Mouse (Mus musculus) liver, postnatal 0 days (tissue): Measurements from ENCODE around the gene Zfp536. TPM values are rescaled to one million over a fixed set of nuclear protein-coding genes. Genes with fewer than 3 reads are reported as not detected.

Experiments
- ATAC-seq: fragments of 200-750 bp; cut with Nextera tagmentation; 2 replicates; pipeline ENCODE4 v1.8.0; 2017; ENCODE audit warnings: mild to moderate bottlenecking, moderate library complexity
- DNase-seq: peaks from one replicate; pipeline ENCODE4 v3.0.0-alpha.2; 2016
- H3K27ac ChIP-seq: fragments of 300-500 bp; sonication (generic); 2 replicates; pipeline ENCODE4 v1.5.1; 2014; ENCODE audit warnings: antibody characterized with exemption, moderate library complexity, mild to moderate bottlenecking, low read depth
- H3K27me3 ChIP-seq: fragments of 300-500 bp; sonication (generic); 2 replicates; pipeline ENCODE4 v1.6.1; 2014; ENCODE audit warnings: low read length, control low read depth, mixed read lengths; ENCODE audit not compliant: insufficient read depth
- H3K36me3 ChIP-seq: fragments of 300-500 bp; sonication (generic); replicated peaks from 2 replicates; pipeline ENCODE4 v1.6.1; 2014; ENCODE audit warnings: mild to moderate bottlenecking, control low read depth, low read length, moderate library complexity, mixed read lengths; ENCODE audit not compliant: insufficient read depth
- H3K4me1 ChIP-seq: fragments of 300-500 bp; sonication (generic); 2 replicates; pipeline ENCODE4 v1.6.1; 2014; ENCODE audit warnings: antibody characterized with exemption, mild to moderate bottlenecking, control low read depth; ENCODE audit not compliant: insufficient read depth
- H3K4me2 ChIP-seq: fragments of 300-500 bp; sonication (generic); 2 replicates; pipeline ENCODE4 v1.6.1; 2014; ENCODE audit warnings: low read depth, mild to moderate bottlenecking, low read length, moderate library complexity, mixed read lengths
- H3K4me3 ChIP-seq: fragments of 300-500 bp; sonication (generic); 2 replicates; pipeline ENCODE4 v1.5.1; 2014; ENCODE audit warnings: low read depth, low read length
- H3K9ac ChIP-seq: fragments of 300-500 bp; sonication (generic); replicated peaks from 2 replicates; pipeline ENCODE4 v1.6.1; 2014; ENCODE audit warnings: mild to moderate bottlenecking, moderate library complexity
- H3K9me3 ChIP-seq: fragments of 300-500 bp; sonication (generic); 2 replicates; pipeline ENCODE4 v1.6.1; 2016; ENCODE audit warnings: mild to moderate bottlenecking, control low read depth, low read length, mixed read lengths
- CTCF ChIP-seq: sonication (generic); IDR thresholded peaks from 2 replicates; pipeline ENCODE4 v1.5.1; 2016; ENCODE audit warnings: antibody characterized with exemption, low read depth
- EP300 ChIP-seq: IDR thresholded peaks from 2 replicates; pipeline ENCODE4 v1.6.1; 2016; ENCODE audit warnings: antibody characterized with exemption, low read depth, mild to moderate bottlenecking
- WGBS: fragments of 180-500 bp; shearing (Covaris S2); extraction: QIAGEN DNeasy Blood & Tissue Kit; methylation state at CpG from one replicate; pipeline ENCODE4 v1.1.7; 2014; ENCODE audit not compliant: insufficient replicate concordance; 5-methylcytosine and 5-hydroxymethylcytosine counted together
- polyA plus RNA-seq: library from polyadenylated mRNA; unstranded; fragments of >200 nt; fragmentation: Nextera tagmentation; extraction: Ambion mirVana; gene quantifications from 2 replicates; pipeline ENCODE4 v1.2.1, GENCODE M21; 2015

The Zfp536 gene
- polyA plus RNA-seq, 1 experiment from 2014 or later = not detected

- TF ChIP-seq EP300 = no peak
- no peak for TF ChIP-seq CTCF
- no peaks in the 10 kb centered on the region for H3K4me1 ChIP-seq
Measured at GRCm38 (mm10) chr7:37809908-37810307, 36.5 kb upstream of the Zfp536 start.

DNA sequence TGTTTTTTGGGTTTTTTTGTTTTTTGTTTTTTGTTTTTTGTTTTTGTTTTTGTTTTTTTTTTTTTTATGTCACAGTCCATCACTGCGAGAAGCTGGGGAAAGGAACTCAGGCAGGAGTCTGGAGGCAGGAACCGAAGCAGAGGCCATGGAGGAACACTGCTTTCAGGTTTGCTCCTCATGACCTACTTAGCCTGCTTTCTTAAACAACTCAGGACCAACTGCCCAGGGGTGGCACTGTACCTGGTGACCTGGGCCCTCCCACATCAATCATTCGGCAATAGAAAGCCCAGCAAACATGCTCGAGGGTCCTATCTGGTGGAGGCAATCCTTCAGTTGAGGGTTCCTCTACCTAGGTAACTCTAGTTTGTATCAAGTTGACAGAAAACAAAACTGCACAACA, 35.6 kb upstream of the Zfp536 start:
- no peaks in the 10 kb centered on the region for H3K9me3 ChIP-seq
- H3K36me3 ChIP-seq = no peaks in the 10 kb centered on the region
- DNase-seq (no peak), ATAC-seq (no peak)
- no peak overlapping the region for H3K4me3 ChIP-seq
- no peaks in the 10 kb centered on the region for H3K27me3 ChIP-seq
- H3K4me1 ChIP-seq = no peaks in the 10 kb centered on the region
- TF ChIP-seq CTCF (no peak), EP300 (no peak)
- H3K27ac ChIP-seq = no peak overlapping the region
- H3K9ac ChIP-seq = no peak overlapping the region
- no peak overlapping the region for H3K4me2 ChIP-seq
- 74% methylated on average over 4 of the region's 4 CpGs for WGBS

More at GRCm38 (mm10) chr7:37809908-37810307, 36.5 kb upstream of the Zfp536 start:
- Histone ChIP-seq H3K9ac (no peak overlapping the region), H3K9me3 (no peaks in the 10 kb centered on the region), H3K4me3 (no peak overlapping the region), H3K4me2 (no peak overlapping the region), H3K27ac (no peak overlapping the region), H3K27me3 (no peaks in the 10 kb centered on the region), H3K36me3 (no peaks in the 10 kb centered on the region)
- ATAC-seq = no peak
- WGBS = 76% methylated on average over 5 of the region's 5 CpGs
- DNase-seq = no peak

DNA sequence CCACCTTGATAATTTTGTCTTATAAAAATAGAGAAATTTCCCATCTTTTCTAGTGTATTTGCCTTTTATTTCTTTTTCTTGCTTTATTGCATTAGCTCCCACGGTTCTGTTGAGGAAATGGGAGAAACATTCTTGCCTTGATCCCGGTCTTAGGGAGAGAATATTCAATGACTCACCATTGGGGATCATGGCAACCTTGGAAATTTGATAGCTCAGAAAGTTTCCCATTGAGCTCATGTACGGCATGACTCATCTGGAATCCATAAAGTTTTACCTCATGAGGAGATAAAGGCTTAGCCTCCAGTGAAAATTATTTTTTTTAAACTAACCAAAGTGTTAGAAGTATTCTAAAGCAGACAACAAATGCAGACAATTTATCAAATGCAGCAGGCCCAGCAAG, 27.7 kb upstream of the Zfp536 start:
- Histone ChIP-seq H3K4me1 (no peaks in the 10 kb centered on the region), H3K9ac (no peak overlapping the region), H3K27ac (no peak overlapping the region), H3K36me3 (no peaks in the 10 kb centered on the region), H3K4me3 (no peak overlapping the region), H3K4me2 (no peak overlapping the region), H3K27me3 (no peaks in the 10 kb centered on the region), H3K9me3 (no peaks in the 10 kb centered on the region)
- 75% methylated on average over 3 of the region's 3 CpGs for WGBS
- DNase-seq (no peak), ATAC-seq (no peak)
- TF ChIP-seq EP300 (no peak), CTCF (no peak)

- no peak for ATAC-seq
- no peak overlapping the region for H3K27ac ChIP-seq
- H3K9ac ChIP-seq = no peak overlapping the region
- no peaks in the 10 kb centered on the region for H3K36me3 ChIP-seq
- WGBS = 46% methylated on average over 4 of the region's 4 CpGs
- DNase-seq = no peak
- no peaks in the 10 kb centered on the region for H3K27me3 ChIP-seq
- no peaks in the 10 kb centered on the region for H3K9me3 ChIP-seq
- no peak overlapping the region for H3K4me3 ChIP-seq
- TF ChIP-seq EP300 (no peak), CTCF (no peak)
- no peak overlapping the region for H3K4me2 ChIP-seq
- H3K4me1 ChIP-seq = no peaks in the 10 kb centered on the region
Measured at GRCm38 (mm10) chr7:37788721-37789120, 15.3 kb upstream of the Zfp536 start.

DNA sequence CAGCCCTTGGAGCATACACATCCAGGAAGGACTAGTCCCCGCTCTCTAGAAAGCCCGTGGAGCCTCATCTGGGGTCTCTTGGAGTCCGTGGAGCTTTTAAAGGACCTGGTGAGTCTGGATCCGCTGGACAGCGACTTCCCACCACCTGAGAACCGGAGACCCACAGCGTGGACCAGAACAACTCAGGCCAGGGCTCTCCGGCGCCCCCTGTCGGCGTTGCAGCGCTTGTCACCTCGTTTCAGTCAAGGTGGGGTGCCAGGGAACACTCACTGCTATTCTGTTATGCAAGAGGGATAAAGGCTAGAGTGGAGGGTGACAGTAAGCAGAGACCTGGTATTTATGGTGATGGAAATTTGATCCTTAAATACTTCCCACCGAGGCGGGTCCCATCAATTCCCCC, 2.1 kb upstream of the Zfp536 start:
- DNase-seq (peak; percentile 57), ATAC-seq (no peak)
- H3K4me3 ChIP-seq = no peak overlapping the region
- TF ChIP-seq EP300 (no peak), CTCF (peak; percentile 75)
- 5% methylated on average over 15 of the region's 15 CpGs for WGBS
- no peak overlapping the region for H3K9ac ChIP-seq
- H3K27ac ChIP-seq = no peak overlapping the region
- H3K9me3 ChIP-seq = no peaks in the 10 kb centered on the region
- peaks cover 60% of the 10 kb centered on the region for H3K27me3 ChIP-seq
- H3K36me3 ChIP-seq = no peaks in the 10 kb centered on the region
- H3K4me2 ChIP-seq = no peak overlapping the region
- peaks cover 2% of the 10 kb centered on the region; the same call in 1 of the 2 replicates for H3K4me1 ChIP-seq

- no peak overlapping the region for H3K9ac ChIP-seq
- 16% methylated on average over 11 of the region's 11 CpGs for WGBS
- no peaks in the 10 kb centered on the region for H3K9me3 ChIP-seq
- no peak for DNase-seq
- H3K36me3 ChIP-seq = no peaks in the 10 kb centered on the region
- H3K27ac ChIP-seq = no peak overlapping the region
- H3K4me2 ChIP-seq = no peak overlapping the region
- no peak overlapping the region for H3K4me3 ChIP-seq
- H3K27me3 ChIP-seq = peaks cover 70% of the 10 kb centered on the region
- H3K4me1 ChIP-seq = peaks cover 2% of the 10 kb centered on the region; the same call in 1 of the 2 replicates
- TF ChIP-seq EP300 = no peak
- no peak for TF ChIP-seq CTCF
- no peak for ATAC-seq
Measured at GRCm38 (mm10) chr7:37774463-37774970, 1.1 kb upstream of the Zfp536 start.

- Histone ChIP-seq H3K36me3 (no peaks in the 10 kb centered on the region), H3K4me2 (no peak overlapping the region), H3K27me3 (peaks cover 76% of the 10 kb centered on the region), H3K4me3 (no peak overlapping the region), H3K9me3 (no peaks in the 10 kb centered on the region), H3K4me1 (peaks cover 2% of the 10 kb centered on the region; the same call in 1 of the 2 replicates), H3K27ac (no peak overlapping the region), H3K9ac (no peak overlapping the region)
- WGBS = 12% methylated on average over 5 of the region's 5 CpGs
- DNase-seq = no peak
- ATAC-seq = no peak
- no peak for TF ChIP-seq EP300
- TF ChIP-seq CTCF = no peak
Measured at GRCm38 (mm10) chr7:37773906-37774305, 465 bp upstream of the Zfp536 start.
